In the genomic region with DNA sequence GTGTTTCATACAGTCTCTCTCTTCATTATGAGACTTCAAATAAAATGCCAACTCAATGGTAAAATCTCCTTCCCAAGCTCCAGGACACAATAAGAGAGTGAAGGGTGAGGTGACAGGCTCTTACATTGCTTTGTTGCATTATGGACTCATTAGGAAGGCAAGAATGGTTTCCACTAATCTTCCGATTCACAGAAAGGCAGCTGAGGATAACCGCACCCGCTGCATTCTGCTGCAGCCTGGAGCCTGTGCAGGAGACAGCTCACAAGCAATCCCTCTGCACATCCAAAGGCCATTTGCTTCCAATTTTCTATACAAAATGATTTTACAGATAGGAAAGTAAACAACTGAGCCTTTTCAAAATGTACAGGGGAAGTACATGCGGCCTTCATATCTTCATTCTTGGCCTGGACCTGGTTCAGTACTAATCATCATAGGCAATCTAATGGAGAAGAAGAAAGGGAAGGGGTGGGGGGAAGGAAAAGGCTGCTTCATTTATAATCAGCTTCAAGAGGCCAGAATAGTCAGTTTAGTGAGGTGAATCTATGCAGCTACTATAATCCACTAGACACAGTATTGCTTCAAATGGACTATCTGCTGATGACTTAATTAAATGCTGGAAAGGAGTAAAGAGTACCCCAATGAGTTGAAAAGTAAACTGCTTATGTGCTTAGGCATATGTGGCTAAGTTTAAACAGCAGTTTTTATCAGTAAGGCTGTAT, we compare ENCODE assay signal across 22 mouse cellular contexts.
DNase-seq lines count a peak whose midpoint lies in the region; ATAC-seq and TF ChIP-seq lines count a peak whose summit lies in the region.
"Had no signal": no experiment of that assay in that cellular context is flagged by ENCODE, and none has a peak within 500 bp of the region (broad histone marks: within the 10 kb centered on the region; RNA-seq: fewer than 3 reads in every experiment).

No protein-coding gene starts in this region.

- WGBS in forebrain, embryonic 16.5 days: 12% methylated on average over 4 of the region's 4 CpGs
- WGBS in midbrain, embryonic 15.5 days: 22% methylated on average over 4 of the region's 4 CpGs

- DNase-seq in embryo, embryonic 10 days (ENCODE audit: low spot score): peak; percentile 9
- no peak for DNase-seq in embryo, embryonic 9.5 days (ENCODE audit: extremely low spot score)
- peak; percentile 81 for DNase-seq in brain, embryonic 14.5 days (ENCODE audit: low read depth)
- DNase-seq in kidney, adult 18-20 months: no peak
- no peak for DNase-seq in lung, postnatal 36 days
- no peak for DNase-seq in cerebellum, postnatal 10 days
- DNase-seq: adrenal gland, adult 8-10 months; cerebellum, adult 9-11 months; gastrocnemius, postnatal 25 days; heart, adult 2 months; heart, postnatal 4 days; liver, embryonic 13.5 days; thymus, postnatal 14 days had no signal

- ATAC-seq in forebrain, embryonic 16.5 days: peak; percentile 55; the same call in 1 of the 2 replicates
- ATAC-seq in midbrain, embryonic 15.5 days (replicated peaks): peak; percentile 87
- ATAC-seq: Patski had no signal

- no peaks in the 10 kb centered on the region for H3K27me3 ChIP-seq in forebrain, embryonic 16.5 days (replicated peaks; ENCODE audit: control insufficient read depth, insufficient read depth, low read length)
- no peaks in the 10 kb centered on the region for H3K27me3 ChIP-seq in midbrain, embryonic 15.5 days (replicated peaks)
- H3K27me3 ChIP-seq: heart, embryonic 15.5 days; kidney, embryonic 15.5 days; limb, embryonic 13.5 days; liver, embryonic 13.5 days; lung, embryonic 15.5 days; Patski had no signal

- H3K4me2 ChIP-seq in forebrain, embryonic 16.5 days (ENCODE audit: low read length): no peak overlapping the region
- no peak overlapping the region for H3K4me2 ChIP-seq in midbrain, embryonic 15.5 days
- H3K4me2 ChIP-seq: heart, embryonic 15.5 days; kidney, embryonic 15.5 days; limb, embryonic 13.5 days; liver, embryonic 13.5 days; lung, embryonic 15.5 days had no signal

- H3K4me1 ChIP-seq in forebrain, embryonic 16.5 days (replicated peaks; ENCODE audit: control insufficient read depth, insufficient read depth, low read length): no peaks in the 10 kb centered on the region
- H3K4me1 ChIP-seq in midbrain, embryonic 15.5 days: 0 out of 2 replicates have a peak, but pooled peaks cover 6% of the 10 kb centered on the region
- H3K4me1 ChIP-seq: heart, embryonic 15.5 days; kidney, embryonic 15.5 days; limb, embryonic 13.5 days; liver, embryonic 13.5 days; lung, embryonic 15.5 days had no signal

- TF ChIP-seq CTCF in brain, embryonic 14.5 days (IDR thresholded peaks at IDR 0.05; ENCODE audit: borderline replicate concordance, extremely low read depth, insufficient read depth, insufficient read length): no peak

- no peak overlapping the region for H3K4me3 ChIP-seq in forebrain, embryonic 16.5 days (replicated peaks; ENCODE audit: low read length)
- no peak overlapping the region for H3K4me3 ChIP-seq in midbrain, embryonic 15.5 days
- H3K4me3 ChIP-seq: erythroblast, embryonic 14.5 days; heart, adult 2 months; heart, embryonic 15.5 days; kidney, embryonic 15.5 days; limb, embryonic 13.5 days; liver, embryonic 13.5 days; lung, embryonic 15.5 days had no signal

- no peak for TF ChIP-seq POLR2A in brain, embryonic 14.5 days (IDR thresholded peaks at IDR 0.05; ENCODE audit: borderline replicate concordance, extremely low read depth, insufficient read depth, insufficient read length, poor library complexity, severe bottlenecking)

- no peaks in the 10 kb centered on the region for H3K36me3 ChIP-seq in forebrain, embryonic 16.5 days (ENCODE audit: control insufficient read depth, insufficient read depth)
- H3K36me3 ChIP-seq in midbrain, embryonic 15.5 days (replicated peaks): no peaks in the 10 kb centered on the region
- H3K36me3 ChIP-seq: heart, embryonic 15.5 days; kidney, embryonic 15.5 days; limb, embryonic 13.5 days; liver, embryonic 13.5 days; lung, embryonic 15.5 days had no signal

- no peaks in the 10 kb centered on the region for H3K9me3 ChIP-seq in forebrain, embryonic 16.5 days (ENCODE audit: control insufficient read depth, low read length)
- no peaks in the 10 kb centered on the region for H3K9me3 ChIP-seq in midbrain, embryonic 15.5 days
- H3K9me3 ChIP-seq: heart, embryonic 15.5 days; kidney, embryonic 15.5 days; limb, embryonic 13.5 days; liver, embryonic 13.5 days; lung, embryonic 15.5 days had no signal

- no peak overlapping the region for H3K27ac ChIP-seq in forebrain, embryonic 16.5 days (ENCODE audit: low read length)
- 0 out of 2 replicates have a peak overlapping the region, but pooled peaks have one; percentile 42 for H3K27ac ChIP-seq in midbrain, embryonic 15.5 days
- H3K27ac ChIP-seq: heart, adult 2 months; heart, embryonic 15.5 days; kidney, embryonic 15.5 days; limb, embryonic 13.5 days; liver, embryonic 13.5 days; lung, embryonic 15.5 days; macrophage had no signal

- no peak overlapping the region for H3K9ac ChIP-seq in forebrain, embryonic 16.5 days (replicated peaks; ENCODE audit: low read depth, low read length)
- H3K9ac ChIP-seq in midbrain, embryonic 15.5 days: no peak overlapping the region
- H3K9ac ChIP-seq: heart, embryonic 15.5 days; kidney, embryonic 15.5 days; limb, embryonic 13.5 days; liver, embryonic 13.5 days; lung, embryonic 15.5 days had no signal

Comparison
In these comparisons a context has a peak if more than half of its experiments do, and no peak if none do; other contexts are left out.
1. DNase-seq: peak in embryo, embryonic 10 days (single experiment) and brain, embryonic 14.5 days (single experiment); none in embryo, embryonic 9.5 days (single experiment), kidney, adult 18-20 months (single experiment), lung, postnatal 36 days (single experiment) and cerebellum, postnatal 10 days (0 of 2).